Mouse (Mus musculus) liver, embryonic 14.5 days (tissue): ENCODE data around the gene Armc9. TPM values are rescaled to one million over a fixed set of nuclear protein-coding genes. Genes with fewer than 3 reads are reported as not detected.

Source experiments
- ATAC-seq: fragments of 200-750 bp; cut with Nextera tagmentation; 2 replicates; pipeline ENCODE4 v1.8.0; 2017; ENCODE audit warnings: moderate number of reproducible peaks, mild to moderate bottlenecking, moderate library complexity; ENCODE audit not compliant: insufficient read depth
- DNase-seq, 3 experiments: peaks; one replicate each; pipeline ENCODE4 v3.0.0-alpha.2; 2012 to 2013; ENCODE audit warnings: low read depth in 3 of 3, low spot score in 3 of 3
- H3K27ac ChIP-seq: fragments of 300-500 bp; sonication (generic); 2 replicates; pipeline ENCODE4 v1.5.1; 2014; ENCODE audit warnings: moderate library complexity, mild to moderate bottlenecking, control low read depth, inconsistent platforms
- H3K27me3 ChIP-seq: fragments of 300-500 bp; sonication (generic); 2 replicates; pipeline ENCODE4 v1.6.1; 2014; ENCODE audit warnings: mild to moderate bottlenecking, low read length, moderate library complexity; ENCODE audit not compliant: control insufficient read depth, insufficient read depth
- H3K36me3 ChIP-seq: fragments of 300-500 bp; sonication (generic); replicated peaks from 2 replicates; pipeline ENCODE4 v1.6.1; 2014; ENCODE audit warnings: low read depth; ENCODE audit not compliant: control insufficient read depth, insufficient read depth
- H3K4me1 ChIP-seq, 2 experiments: fragments of 200-500 bp in 1 of 2; fragments of 300-500 bp in 1 of 2; sonication (generic) in 1 of 2; replicated peaks; 2 replicates each; pipeline ENCODE4 v1.6.1; 2012 to 2014; ENCODE audit warnings: antibody characterized with exemption in 1 of 2, inconsistent platforms in 1 of 2, low read length in 1 of 2; ENCODE audit not compliant: control insufficient read depth in 2 of 2, insufficient read depth in 2 of 2
- H3K4me2 ChIP-seq: fragments of 300-500 bp; sonication (generic); 2 replicates; pipeline ENCODE4 v1.6.1; 2014; ENCODE audit warnings: low read depth, mild to moderate bottlenecking, control low read depth, moderate library complexity
- H3K4me3 ChIP-seq, 2 experiments: fragments of 200-500 bp in 1 of 2; fragments of 300-500 bp in 1 of 2; sonication (generic) in 1 of 2; 2 replicates each; pipeline ENCODE4 v1.5.1; 2012 to 2014; ENCODE audit warnings: low read depth in 2 of 2, low read length in 2 of 2, mild to moderate bottlenecking in 2 of 2, control low read depth in 1 of 2, inconsistent platforms in 1 of 2, moderate library complexity in 1 of 2; ENCODE audit not compliant: insufficient read depth in 1 of 2
- H3K9ac ChIP-seq: fragments of 300-500 bp; sonication (generic); replicated peaks from 2 replicates; pipeline ENCODE4 v1.6.1; 2014; ENCODE audit warnings: mild to moderate bottlenecking, control low read depth, moderate library complexity
- H3K9me3 ChIP-seq: fragments of 300-500 bp; sonication (generic); 2 replicates; pipeline ENCODE4 v1.6.1; 2016; ENCODE audit warnings: low read length, mixed read lengths; ENCODE audit not compliant: control insufficient read depth
- CTCF ChIP-seq: IDR thresholded peaks from 2 replicates; pipeline ENCODE4 v1.5.1; 2016; ENCODE audit warnings: antibody characterized with exemption, low read depth, control low read depth
- EP300 ChIP-seq: IDR thresholded peaks from 2 replicates; pipeline ENCODE4 v1.6.1; 2016; ENCODE audit warnings: antibody characterized with exemption, low read depth
- WGBS: fragments of 180-500 bp; shearing (Covaris S2); extraction: QIAGEN DNeasy Blood & Tissue Kit; methylation state at CpG from one replicate; pipeline ENCODE4 v1.1.7; 2014; ENCODE audit not compliant: insufficient replicate concordance; 5-methylcytosine and 5-hydroxymethylcytosine counted together
- polyA plus RNA-seq, 2 experiments: library from polyadenylated mRNA; depleted of rRNA in 1 of 2; stranded (reverse) in 1 of 2; unstranded in 1 of 2; fragments of >200 nt; fragmentation: Nextera tagmentation in 1 of 2; extraction: Ambion mirVana in 1 of 2; gene quantifications; 2 replicates each; pipeline versions ENCODE4 v1.2.1 to v1.2.3; 2012 to 2014

Gene Armc9
- polyA plus RNA-seq, 2 experiments, result 5.5 to 8.4 TPM

DNA sequence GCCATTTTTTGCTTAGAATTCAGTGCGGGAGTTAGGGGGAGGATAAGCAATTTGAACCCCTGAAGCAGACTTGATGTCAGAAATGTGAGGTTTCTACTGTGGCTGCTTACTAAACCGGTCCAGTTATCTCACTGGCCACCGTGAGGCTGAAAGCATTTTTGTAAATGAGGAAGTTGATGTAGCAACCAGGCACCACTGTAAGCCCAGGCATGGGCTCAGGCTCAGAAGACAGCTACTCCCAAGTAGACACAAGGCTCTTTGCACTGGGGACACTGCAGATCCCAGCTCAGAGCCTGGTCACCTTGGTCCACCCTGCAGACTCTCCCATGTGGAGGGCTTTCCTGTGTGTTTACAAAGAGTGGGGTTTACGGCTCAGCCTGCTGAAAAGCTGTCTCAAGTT is 79.2 kb downstream of the Armc9 start:
- H3K9ac ChIP-seq, result no peak overlapping the region
- H3K36me3 ChIP-seq, result no peaks in the 10 kb centered on the region
- ATAC-seq, result no peak
- TF ChIP-seq CTCF (no peak), EP300 (no peak)
- H3K9me3 ChIP-seq, result no peaks in the 10 kb centered on the region
- H3K27me3 ChIP-seq, result no peaks in the 10 kb centered on the region
- DNase-seq, result no peak
- H3K4me1 ChIP-seq, result peaks cover 1 to 18% of the 10 kb centered on the region in 2 experiments
- H3K27ac ChIP-seq, result no peak overlapping the region
- H3K4me2 ChIP-seq, result no peak overlapping the region
- WGBS, result 25% methylated on average over 4 of the region's 4 CpGs
- no peak overlapping the region for H3K4me3 ChIP-seq

- Histone ChIP-seq H3K36me3 (no peaks in the 10 kb centered on the region), H3K9me3 (no peaks in the 10 kb centered on the region), H3K27ac (no peak overlapping the region), H3K9ac (no peak overlapping the region), H3K4me2 (no peak overlapping the region), H3K4me1 (peaks cover 0 to 6% of the 10 kb centered on the region in 2 experiments; a peak in 1 of 4 replicates), H3K27me3 (no peaks in the 10 kb centered on the region), H3K4me3 (no peak overlapping the region)
- no peak for DNase-seq
- TF ChIP-seq CTCF (no peak), EP300 (no peak)
- no peak for ATAC-seq
- WGBS, result 61% methylated on average over 10 of the region's 10 CpGs
These were observed 80.5 kb downstream of the Armc9 start for GRCm38 (mm10) chr1:86235118-86235517.

GRCm38 (mm10) chr1:86236442-86236841 is 81.9 kb downstream of the Armc9 start:
- H3K4me1 ChIP-seq, result peaks cover 6 to 13% of the 10 kb centered on the region in 2 experiments
- H3K27ac ChIP-seq, result no peak overlapping the region

DNA sequence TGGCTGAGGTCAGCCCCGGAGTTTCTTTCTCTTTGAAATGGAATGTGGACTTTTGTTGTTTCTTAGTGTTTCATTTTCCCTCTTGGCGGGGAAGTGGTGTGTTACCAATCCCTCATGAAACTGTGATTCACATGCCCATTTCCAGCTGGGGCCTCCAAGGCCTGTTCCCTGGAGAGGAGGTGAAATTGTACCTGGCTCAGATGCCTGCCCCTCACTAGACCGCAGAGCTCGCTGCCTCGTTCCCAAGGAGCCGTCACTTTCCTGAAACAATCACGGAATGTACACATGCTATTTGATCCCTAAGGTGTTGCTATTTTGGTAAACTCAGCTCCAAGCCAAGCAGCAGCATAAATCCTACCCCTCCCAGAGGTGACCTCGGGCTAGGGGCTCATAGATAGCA is 84.4 kb downstream of the Armc9 start:
- no peak overlapping the region for H3K4me3 ChIP-seq
- no peaks in the 10 kb centered on the region for H3K27me3 ChIP-seq
- TF ChIP-seq EP300, result no peak
- no peak for TF ChIP-seq CTCF
- ATAC-seq (no peak), DNase-seq (no peak)
- no peak overlapping the region for H3K4me2 ChIP-seq
- H3K4me1 ChIP-seq, result peaks cover 26 to 37% of the 10 kb centered on the region in 2 experiments
- no peak overlapping the region for H3K27ac ChIP-seq
- no peaks in the 10 kb centered on the region for H3K36me3 ChIP-seq
- 86% methylated on average over 8 of the region's 8 CpGs for WGBS
- H3K9ac ChIP-seq, result no peak overlapping the region
- no peaks in the 10 kb centered on the region for H3K9me3 ChIP-seq

More at GRCm38 (mm10) chr1:86236442-86236841, 81.9 kb downstream of the Armc9 start:
- ATAC-seq (no peak), DNase-seq (no peak)
- no peak overlapping the region for H3K9ac ChIP-seq
- H3K4me2 ChIP-seq, result no peak overlapping the region
- 79% methylated on average over 10 of the region's 10 CpGs for WGBS
- H3K4me3 ChIP-seq, result no peak overlapping the region
- H3K27me3 ChIP-seq, result no peaks in the 10 kb centered on the region
- TF ChIP-seq CTCF (no peak), EP300 (no peak)
- no peaks in the 10 kb centered on the region for H3K9me3 ChIP-seq
- H3K36me3 ChIP-seq, result no peaks in the 10 kb centered on the region

- no peak for TF ChIP-seq CTCF
- Histone ChIP-seq H3K4me3 (no peak overlapping the region), H3K9ac (no peak overlapping the region), H3K9me3 (no peaks in the 10 kb centered on the region), H3K27me3 (no peaks in the 10 kb centered on the region), H3K27ac (no peak overlapping the region), H3K4me2 (no peak overlapping the region), H3K4me1 (peaks cover 26 to 41% of the 10 kb centered on the region in 2 experiments), H3K36me3 (no peaks in the 10 kb centered on the region; the same call in 1 of the 2 replicates)
- ATAC-seq (no peak), DNase-seq (no peak)
- 75% methylated on average over 6 of the region's 6 CpGs for WGBS
These were observed 85.3 kb downstream of the Armc9 start for GRCm38 (mm10) chr1:86239871-86240270.
